Mouse (Mus musculus) embryonic facial prominence, embryonic 14.5 days (tissue): ENCODE data around the gene Atp2b2. TPM values are rescaled to one million over a fixed set of nuclear protein-coding genes. Genes with fewer than 3 reads are reported as not detected.

Experiments used
- ATAC-seq: fragments of 200-750 bp; cut with Nextera tagmentation; 2 replicates; pipeline ENCODE4 v1.8.0; 2017; ENCODE audit warnings: low read depth, moderate number of reproducible peaks, moderate TSS enrichment
- DNase-seq: peaks from one replicate; pipeline ENCODE4 v3.0.0-alpha.2; 2015; ENCODE audit warnings: low spot score
- H3K27ac ChIP-seq: fragments of 300-500 bp; sonication (generic); replicated peaks from 2 replicates; pipeline ENCODE4 v1.5.1; 2014; ENCODE audit warnings: low read depth, mild to moderate bottlenecking, low read length, moderate library complexity
- H3K27me3 ChIP-seq: fragments of 300-500 bp; sonication (generic); replicated peaks from 2 replicates; pipeline ENCODE4 v1.6.1; 2014; ENCODE audit warnings: low read length; ENCODE audit not compliant: control insufficient read depth, insufficient read depth
- H3K36me3 ChIP-seq: fragments of 300-500 bp; sonication (generic); 2 replicates; pipeline ENCODE4 v1.6.1; 2014; ENCODE audit warnings: low read length, mixed read lengths; ENCODE audit not compliant: control insufficient read depth, insufficient read depth
- H3K4me1 ChIP-seq: fragments of 300-500 bp; sonication (generic); 2 replicates; pipeline ENCODE4 v1.6.1; 2014; ENCODE audit warnings: antibody characterized with exemption, low read length; ENCODE audit not compliant: control insufficient read depth, insufficient read depth
- H3K4me2 ChIP-seq: fragments of 300-500 bp; sonication (generic); 2 replicates; pipeline ENCODE4 v1.6.1; 2014; ENCODE audit warnings: low read depth, mild to moderate bottlenecking, low read length, moderate library complexity, mixed read lengths
- H3K4me3 ChIP-seq: fragments of 300-500 bp; sonication (generic); 2 replicates; pipeline ENCODE4 v1.5.1; 2014; ENCODE audit warnings: low read depth, mild to moderate bottlenecking, low read length
- H3K9ac ChIP-seq: fragments of 300-500 bp; sonication (generic); 2 replicates; pipeline ENCODE4 v1.6.1; 2014; ENCODE audit warnings: low read depth, mild to moderate bottlenecking, low read length, moderate library complexity, mixed read lengths
- H3K9me3 ChIP-seq: fragments of 300-500 bp; sonication (generic); 2 replicates; pipeline ENCODE4 v1.6.1; 2016; ENCODE audit warnings: low read length; ENCODE audit not compliant: control insufficient read depth
- WGBS: fragments of 180-500 bp; shearing (Covaris S2); extraction: QIAGEN DNeasy Blood & Tissue Kit; methylation state at CpG from one replicate; pipeline ENCODE4 v1.1.7; 2014; 5-methylcytosine and 5-hydroxymethylcytosine counted together
- polyA plus RNA-seq: library from polyadenylated mRNA; unstranded; fragments of >200 nt; fragmentation: Nextera tagmentation; extraction: Ambion mirVana; gene quantifications from 2 replicates; pipeline ENCODE4 v1.2.1, GENCODE M21; 2014

Atp2b2 gene
- polyA plus RNA-seq, 1 experiment from 2014 or later = 1.4 TPM

DNA sequence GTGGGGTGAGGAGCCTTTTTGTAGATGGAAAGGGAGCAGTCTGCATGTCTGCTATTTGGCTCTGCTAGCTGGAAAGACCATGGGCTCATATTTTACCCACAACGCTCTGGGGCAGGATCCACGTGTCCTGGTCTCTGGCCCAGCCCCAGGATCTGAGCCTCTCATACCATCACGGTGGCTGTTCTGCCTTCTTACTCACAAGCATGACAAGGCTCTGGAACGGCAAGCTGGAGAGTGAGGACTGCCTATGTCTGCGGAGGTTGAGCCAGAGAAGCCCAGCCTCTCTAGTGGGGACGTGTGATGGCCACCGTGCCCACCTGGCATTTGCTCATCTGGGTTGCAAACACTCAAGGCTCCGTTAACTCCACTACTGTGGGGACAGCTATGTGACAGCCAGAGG is 63.7 kb downstream of the Atp2b2 start:
- Histone ChIP-seq H3K9me3 (no peaks in the 10 kb centered on the region), H3K27ac (no peak overlapping the region)
- 81% methylated on average over 8 of the region's 8 CpGs for WGBS

DNA sequence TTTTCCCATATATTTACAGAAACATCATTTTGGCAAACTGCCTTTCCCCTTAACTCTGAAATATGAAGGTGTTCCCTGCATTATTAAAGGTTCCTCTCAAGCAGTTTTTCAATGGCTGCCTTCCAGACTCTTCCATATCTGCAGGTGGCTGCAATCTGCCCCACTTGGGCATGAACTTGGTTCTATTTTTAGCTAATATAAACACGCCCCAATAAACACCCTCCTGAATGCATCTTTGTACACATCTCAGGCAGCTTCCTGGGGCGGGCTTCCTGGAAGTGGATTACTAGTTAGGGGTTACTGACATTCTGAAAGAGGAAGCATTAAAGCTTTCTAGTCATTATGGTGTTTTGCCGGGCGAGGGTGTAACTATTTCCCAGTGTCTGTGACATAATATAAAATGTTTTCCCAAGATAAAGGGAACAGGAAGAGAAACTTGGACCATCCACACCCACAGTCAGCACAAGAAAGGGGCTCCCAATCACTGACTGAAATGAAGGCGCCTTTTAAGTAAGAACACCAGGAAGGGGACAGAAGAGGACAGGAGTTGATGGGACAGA is 64.2 kb downstream of the Atp2b2 start:
- no peaks in the 10 kb centered on the region for H3K27me3 ChIP-seq
- 71% methylated on average over 5 of the region's 5 CpGs for WGBS
- no peaks in the 10 kb centered on the region for H3K4me1 ChIP-seq
- H3K36me3 ChIP-seq = no peaks in the 10 kb centered on the region
- H3K9me3 ChIP-seq = no peaks in the 10 kb centered on the region
- no peak for ATAC-seq
- H3K9ac ChIP-seq = no peak overlapping the region
- no peak overlapping the region for H3K4me2 ChIP-seq
- no peak overlapping the region for H3K4me3 ChIP-seq
- no peak for DNase-seq
- H3K27ac ChIP-seq = no peak overlapping the region

More for the DNA sequence above, 63.7 kb downstream of the Atp2b2 start:
- Histone ChIP-seq H3K36me3 (no peaks in the 10 kb centered on the region), H3K4me1 (no peaks in the 10 kb centered on the region), H3K9ac (no peak overlapping the region), H3K4me3 (no peak overlapping the region), H3K27me3 (no peaks in the 10 kb centered on the region), H3K4me2 (no peak overlapping the region)
- ATAC-seq (no peak), DNase-seq (no peak)

- Histone ChIP-seq H3K9me3 (no peaks in the 10 kb centered on the region), H3K36me3 (no peaks in the 10 kb centered on the region), H3K4me1 (no peaks in the 10 kb centered on the region), H3K27ac (no peak overlapping the region), H3K4me2 (no peak overlapping the region), H3K9ac (no peak overlapping the region), H3K27me3 (no peaks in the 10 kb centered on the region), H3K4me3 (no peak overlapping the region)
- no peak for ATAC-seq
- no peak for DNase-seq
- WGBS = 90% methylated on average over 2 of the region's 2 CpGs
Measured at GRCm38 (mm10) chr6:113970900-113971299, 71.5 kb downstream of the Atp2b2 start.

GRCm38 (mm10) chr6:113970464-113970863 is 71.9 kb downstream of the Atp2b2 start:
- DNase-seq = no peak
- H3K4me2 ChIP-seq = no peak overlapping the region
- ATAC-seq = no peak
- 55% methylated on average over 9 of the region's 9 CpGs for WGBS
- no peaks in the 10 kb centered on the region for H3K9me3 ChIP-seq
- H3K27ac ChIP-seq = no peak overlapping the region
- no peaks in the 10 kb centered on the region for H3K27me3 ChIP-seq
- H3K4me1 ChIP-seq = no peaks in the 10 kb centered on the region
- H3K36me3 ChIP-seq = no peaks in the 10 kb centered on the region
- H3K9ac ChIP-seq = no peak overlapping the region
- H3K4me3 ChIP-seq = no peak overlapping the region

DNA sequence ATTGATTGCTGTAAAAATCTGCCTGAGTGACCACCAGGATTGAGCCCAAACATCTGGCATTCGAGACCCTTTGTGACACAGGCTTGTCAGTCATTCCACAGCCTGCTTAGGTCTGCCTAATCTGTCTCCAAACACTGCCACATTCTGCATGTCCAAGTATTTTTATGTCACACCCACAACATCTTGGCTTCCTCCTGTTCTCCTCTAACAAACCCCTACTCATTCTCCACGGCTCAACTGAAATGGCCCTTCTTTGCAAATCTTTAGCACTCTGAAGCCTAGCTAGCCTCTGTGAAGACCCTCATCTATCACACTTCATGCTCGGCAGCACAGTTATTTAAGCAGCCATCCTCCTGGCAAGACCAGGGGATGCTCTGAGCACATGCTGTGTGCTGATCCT is 72.7 kb downstream of the Atp2b2 start:
- no peaks in the 10 kb centered on the region for H3K4me1 ChIP-seq
- ATAC-seq (no peak), DNase-seq (no peak)
- H3K27me3 ChIP-seq = no peaks in the 10 kb centered on the region
- no peaks in the 10 kb centered on the region for H3K36me3 ChIP-seq
- H3K9me3 ChIP-seq = no peaks in the 10 kb centered on the region
- no peak overlapping the region for H3K4me3 ChIP-seq
- WGBS = 43% methylated on average over 3 of the region's 3 CpGs
- H3K9ac ChIP-seq = no peak overlapping the region
- H3K27ac ChIP-seq = no peak overlapping the region
- H3K4me2 ChIP-seq = no peak overlapping the region

- H3K27me3 ChIP-seq = no peaks in the 10 kb centered on the region
- WGBS = 6% methylated on average over 3 of the region's 3 CpGs
- ATAC-seq = no peak
Measured at GRCm38 (mm10) chr6:113962811-113963210, 79.6 kb downstream of the Atp2b2 start.

DNA sequence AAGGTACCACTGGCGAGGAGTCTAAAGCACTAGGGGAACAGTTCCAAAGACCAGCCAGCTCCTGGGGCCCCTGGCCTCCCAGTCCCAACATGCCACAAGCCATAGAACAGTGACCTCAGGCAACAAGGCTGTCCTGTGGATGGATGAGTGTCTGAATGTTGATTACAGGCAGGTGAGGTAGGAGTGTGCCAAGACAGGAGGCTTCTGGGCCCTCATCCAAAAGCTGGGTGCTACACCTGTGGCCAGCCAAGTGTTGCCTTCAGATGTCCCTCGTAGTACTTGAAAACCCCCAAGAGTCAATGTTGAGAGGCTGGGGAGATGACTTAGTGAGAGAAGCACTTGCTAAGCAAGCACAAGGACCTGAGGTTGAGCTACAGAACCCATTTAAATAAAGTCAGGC is 80.8 kb downstream of the Atp2b2 start:
- H3K9me3 ChIP-seq = no peaks in the 10 kb centered on the region
- no peaks in the 10 kb centered on the region for H3K27me3 ChIP-seq
- ATAC-seq (no peak), DNase-seq (no peak)
- no peak overlapping the region for H3K9ac ChIP-seq
- no peaks in the 10 kb centered on the region for H3K4me1 ChIP-seq
- 71% methylated on average over 2 of the region's 2 CpGs for WGBS
- no peak overlapping the region for H3K4me2 ChIP-seq
- no peaks in the 10 kb centered on the region for H3K36me3 ChIP-seq
- H3K4me3 ChIP-seq = no peak overlapping the region
- no peak overlapping the region for H3K27ac ChIP-seq

More at GRCm38 (mm10) chr6:113962811-113963210, 79.6 kb downstream of the Atp2b2 start:
- H3K4me3 ChIP-seq = no peak overlapping the region
- no peaks in the 10 kb centered on the region for H3K9me3 ChIP-seq
- peak; percentile 69 for DNase-seq
- H3K36me3 ChIP-seq = no peaks in the 10 kb centered on the region
- H3K4me1 ChIP-seq = no peaks in the 10 kb centered on the region
- no peak overlapping the region for H3K27ac ChIP-seq
- H3K9ac ChIP-seq = no peak overlapping the region
- no peak overlapping the region for H3K4me2 ChIP-seq

- DNase-seq (no peak), ATAC-seq (no peak)
- H3K4me1 ChIP-seq = no peaks in the 10 kb centered on the region
- no peaks in the 10 kb centered on the region for H3K9me3 ChIP-seq
- 80% methylated on average over 1 of the region's 1 CpGs for WGBS
- H3K27ac ChIP-seq = no peak overlapping the region
- H3K36me3 ChIP-seq = no peaks in the 10 kb centered on the region
- no peak overlapping the region for H3K4me3 ChIP-seq
- H3K4me2 ChIP-seq = no peak overlapping the region
- H3K27me3 ChIP-seq = no peaks in the 10 kb centered on the region
- no peak overlapping the region for H3K9ac ChIP-seq
Measured at GRCm38 (mm10) chr6:113959336-113959735, 83.1 kb downstream of the Atp2b2 start.

DNA sequence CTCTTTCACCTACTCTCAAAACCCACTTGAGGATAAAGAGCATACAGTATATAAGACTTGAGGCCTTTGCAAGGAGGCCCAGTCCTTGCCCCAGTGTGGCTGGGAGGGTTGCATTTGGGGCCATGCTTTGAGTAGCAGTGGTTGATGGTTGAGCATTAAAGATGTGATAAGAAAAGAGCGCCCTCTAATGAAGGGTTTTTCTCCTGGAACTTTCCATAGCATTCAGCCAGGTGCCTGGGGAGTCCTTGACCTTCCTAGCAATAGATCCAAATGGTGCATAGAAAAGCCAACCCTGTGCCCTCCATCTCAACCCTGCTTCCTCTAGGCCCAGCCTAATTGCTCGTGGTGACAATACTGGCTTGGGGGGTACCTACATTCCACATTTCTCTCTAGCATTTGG is 83.7 kb downstream of the Atp2b2 start:
- Histone ChIP-seq H3K27me3 (no peaks in the 10 kb centered on the region), H3K27ac (no peak overlapping the region), H3K4me3 (no peak overlapping the region), H3K9ac (no peak overlapping the region), H3K4me2 (no peak overlapping the region), H3K9me3 (no peaks in the 10 kb centered on the region), H3K36me3 (no peaks in the 10 kb centered on the region), H3K4me1 (no peaks in the 10 kb centered on the region)
- ATAC-seq (no peak), DNase-seq (no peak)
- 67% methylated on average over 2 of the region's 2 CpGs for WGBS
